Mouse (Mus musculus): ENCODE measurements around the gene Mslnl.
"Not testable (repeated sequence)": the region's sequence is repeated elsewhere in the genome, so short reads cannot be mapped to it uniquely, and the experiment has no call there.

Gene Mslnl

GRCm38 (mm10) chr17:25735745-25736144 lies at the start of gene Mslnl:
TSS of gene Mslnl (plus strand) at chr17:25736042.
- DNase-seq (ENCODE audit: low read depth, low spot score) = no peak

GRCm38 (mm10) chr17:25686323-25686722 lies 49.5 kb upstream of the Mslnl start:
- no peak for DNase-seq (ENCODE audit: low read depth, low spot score)

GRCm38 (mm10) chr17:25688922-25689321 lies 46.9 kb upstream of the Mslnl start:
- no peak for DNase-seq (ENCODE audit: low read depth, low spot score)

- no peak for DNase-seq (ENCODE audit: low read depth, low spot score)
These were observed 39.6 kb upstream of the Mslnl start for GRCm38 (mm10) chr17:25696263-25696662.

- peak; percentile 50 for DNase-seq (ENCODE audit: low read depth, low spot score)
These were observed 37.4 kb upstream of the Mslnl start for GRCm38 (mm10) chr17:25698446-25698845.

GRCm38 (mm10) chr17:25700863-25701496 lies 34.9 kb upstream of the Mslnl start:
- no peak for DNase-seq (ENCODE audit: low read depth, low spot score)

GRCm38 (mm10) chr17:25709994-25710393 lies 25.8 kb upstream of the Mslnl start:
- no peak for DNase-seq (ENCODE audit: low read depth, low spot score)

GRCm38 (mm10) chr17:25711136-25711535 lies 24.7 kb upstream of the Mslnl start:
- DNase-seq (ENCODE audit: low read depth, low spot score) = no peak

- DNase-seq (ENCODE audit: low read depth, low spot score) = no peak
These were observed 20.2 kb upstream of the Mslnl start for GRCm38 (mm10) chr17:25715627-25716026.

- DNase-seq (ENCODE audit: low read depth, low spot score) = no peak
These were observed 19.7 kb upstream of the Mslnl start for GRCm38 (mm10) chr17:25716130-25716529.

GRCm38 (mm10) chr17:25716711-25717637 lies 18.9 kb upstream of the Mslnl start, which contains the start of gene Gng13:
TSS of gene Gng13 (plus strand) at chr17:25717171.
- DNase-seq (ENCODE audit: low read depth, low spot score) = no peak

- no peak for DNase-seq (ENCODE audit: low read depth, low spot score)
These were observed 18.2 kb upstream of the Mslnl start for GRCm38 (mm10) chr17:25717691-25718090.

GRCm38 (mm10) chr17:25721476-25721875 lies 14.4 kb upstream of the Mslnl start:
- DNase-seq (ENCODE audit: low read depth, low spot score) = no peak

- DNase-seq (ENCODE audit: low read depth, low spot score) = no peak
These were observed 12.4 kb upstream of the Mslnl start for GRCm38 (mm10) chr17:25723470-25723869.

- DNase-seq (ENCODE audit: low read depth, low spot score) = no peak
These were observed 11.9 kb upstream of the Mslnl start for GRCm38 (mm10) chr17:25723919-25724318.

GRCm38 (mm10) chr17:25725264-25725663 lies 10.6 kb upstream of the Mslnl start:
- DNase-seq (ENCODE audit: low read depth, low spot score) = no peak

- DNase-seq (ENCODE audit: low read depth, low spot score) = peak; percentile 100
These were observed 8.4 kb upstream of the Mslnl start, which contains the start of the genes Chtf18 and Rpusd1 for GRCm38 (mm10) chr17:25727265-25728008. TSS of gene Chtf18 (minus strand) at chr17:25727419. TSS of gene Rpusd1 (plus strand) at chr17:25727670.

GRCm38 (mm10) chr17:25728009-25728270 lies 7.9 kb upstream of the Mslnl start:
- no peak for DNase-seq (ENCODE audit: low read depth, low spot score)

- DNase-seq (ENCODE audit: low read depth, low spot score) = peak; percentile 59
These were observed 3.8 kb upstream of the Mslnl start for GRCm38 (mm10) chr17:25732082-25732481.

- DNase-seq (ENCODE audit: low read depth, low spot score) = no peak
These were observed 596 bp upstream of the Mslnl start for GRCm38 (mm10) chr17:25735246-25735645.

- no peak for DNase-seq (ENCODE audit: low read depth, low spot score)
These were observed 3.0 kb downstream of the Mslnl start for GRCm38 (mm10) chr17:25738861-25739260.

- DNase-seq (ENCODE audit: low read depth, low spot score) = not testable (repeated sequence)
These were observed 5.6 kb downstream of the Mslnl start for GRCm38 (mm10) chr17:25741471-25741870.
